Mouse (Mus musculus): ENCODE data around the gene Pak1. TPM values are rescaled to one million over a fixed set of nuclear protein-coding genes. Genes with fewer than 3 reads are reported as not detected.
A peak's percentile ranks its signal among the peaks of the same experiment; 100 is the strongest.

Gene Pak1
- polyA plus RNA-seq, 1 experiment: 14.6 TPM

DNA sequence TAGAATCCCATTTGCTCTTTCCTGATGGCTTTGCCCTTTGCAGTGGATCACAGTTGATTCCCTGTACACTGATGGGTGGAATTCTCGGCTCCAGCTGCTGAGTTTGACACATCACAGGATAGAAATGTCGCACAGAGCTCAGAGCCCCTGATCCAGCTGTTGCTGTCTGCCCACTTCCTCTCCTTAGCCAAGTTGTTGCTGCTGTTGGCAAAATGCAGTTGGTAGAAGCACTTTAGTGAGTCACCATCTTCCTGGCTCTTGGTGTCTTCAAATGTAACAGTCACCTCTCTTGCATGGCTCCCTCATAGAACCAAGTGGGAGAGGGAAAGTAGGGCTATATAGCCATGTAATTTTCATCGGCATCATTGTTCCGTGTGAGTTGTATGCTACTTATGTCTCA is 11.2 kb upstream of the Pak1 start:
- DNase-seq (ENCODE audit: low spot score): no peak

DNA sequence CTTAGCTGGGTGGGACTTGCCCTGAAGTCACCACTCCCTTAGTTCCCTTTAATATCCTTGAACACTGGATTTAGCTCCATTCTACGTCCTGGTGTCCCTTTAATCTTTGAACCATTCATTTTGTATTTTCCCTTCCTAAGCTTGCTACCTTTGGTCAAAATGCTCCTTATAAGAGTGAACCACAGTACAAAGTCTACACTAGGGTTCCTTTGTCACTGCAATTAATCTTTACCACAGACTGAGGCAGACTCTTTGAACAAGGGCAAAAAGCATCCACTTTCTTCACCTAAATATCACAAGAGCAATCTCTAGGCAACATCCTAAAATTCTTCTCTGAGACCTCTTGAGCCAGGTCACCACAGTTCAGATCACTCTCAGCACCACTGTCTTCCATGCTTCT is 8.1 kb upstream of the Pak1 start:
- no peak for DNase-seq (ENCODE audit: low spot score)

DNA sequence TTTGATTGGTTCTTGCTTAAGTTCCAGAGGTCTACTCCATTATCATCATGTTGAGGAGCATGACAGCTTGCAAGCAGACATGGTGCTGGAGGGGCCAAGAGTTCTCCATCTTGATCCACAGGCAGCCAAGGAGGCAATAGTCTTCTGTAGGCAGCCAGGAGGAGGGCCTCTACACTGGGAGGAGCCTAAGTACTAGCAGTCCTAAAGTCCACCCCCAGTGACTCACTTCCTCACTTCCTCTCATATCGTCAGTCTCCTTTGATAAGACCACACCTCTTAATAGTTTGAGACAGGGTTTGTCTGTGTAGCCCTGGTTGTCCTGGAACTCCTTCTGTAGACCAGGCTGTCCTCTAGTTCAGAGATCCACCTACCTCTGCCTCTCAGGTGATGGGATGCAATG is 7.5 kb upstream of the Pak1 start:
- DNase-seq (ENCODE audit: low spot score): no peak

GRCm38 (mm10) chr7:97781496-97781895 is 6.8 kb upstream of the Pak1 start:
- DNase-seq (ENCODE audit: low spot score): no peak

DNA sequence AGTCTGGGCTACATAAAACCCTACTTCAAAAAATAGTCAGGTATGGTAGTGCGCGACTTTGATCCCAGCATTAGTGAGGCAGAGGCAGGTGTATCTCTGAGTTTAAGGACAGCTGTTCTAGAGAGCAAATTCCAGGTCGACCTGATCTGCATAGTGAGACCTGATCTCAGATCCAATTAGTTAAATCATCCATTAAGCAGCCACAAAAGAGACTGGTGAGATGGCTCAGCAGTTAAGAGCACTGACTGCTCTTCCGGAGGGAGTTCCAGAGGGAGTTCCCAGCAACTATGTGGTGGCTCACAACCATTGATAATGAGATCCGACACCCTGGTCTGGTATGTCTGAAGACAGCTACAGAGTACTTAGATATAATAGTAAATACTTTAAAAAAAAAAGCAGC is 4.8 kb upstream of the Pak1 start:
- DNase-seq (ENCODE audit: low spot score): no peak

DNA sequence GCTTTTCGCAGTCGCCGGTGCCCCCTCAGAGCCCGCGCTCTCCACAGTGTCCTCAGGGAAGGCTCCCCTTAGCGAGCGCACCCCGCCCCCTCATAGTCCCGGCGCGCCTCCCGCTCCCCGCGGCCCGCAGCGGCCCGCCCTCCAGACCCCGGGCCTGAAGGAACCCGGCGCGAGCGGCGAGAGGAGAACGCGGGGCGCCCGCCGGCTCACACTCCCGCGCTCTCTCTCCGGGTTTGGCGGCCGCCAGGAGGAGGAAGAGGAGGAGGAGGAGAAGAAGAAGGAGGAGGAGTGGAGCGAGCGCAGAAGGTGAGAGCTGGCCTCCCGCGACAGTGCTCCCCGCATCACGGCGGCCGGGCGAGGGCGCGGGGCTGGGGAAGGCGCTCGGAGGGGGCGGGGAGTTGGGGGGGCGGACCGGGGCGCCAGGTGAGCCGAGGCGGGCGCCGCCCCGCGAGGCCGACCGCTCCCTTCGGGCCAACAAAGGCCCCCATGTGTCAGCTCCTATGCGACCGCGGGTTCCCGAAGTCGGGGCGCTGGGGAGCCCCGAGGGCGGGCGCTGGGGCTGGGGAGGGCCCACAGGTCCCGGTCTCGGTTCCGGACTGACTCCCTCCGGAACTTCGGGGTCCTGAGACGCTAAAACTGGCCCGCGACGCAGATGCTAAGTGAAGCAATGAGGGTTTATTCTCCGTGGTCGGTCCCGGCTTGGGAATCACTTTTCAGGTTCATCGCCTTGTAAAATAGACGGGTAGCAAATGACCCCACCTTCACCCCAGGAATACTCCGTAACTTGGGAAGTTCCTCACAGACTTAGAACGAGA is 535 bp downstream of the Pak1 start:
- peak; percentile 40 for DNase-seq (ENCODE audit: low spot score)

GRCm38 (mm10) chr7:97790272-97790671 is 1.9 kb downstream of the Pak1 start:
- no peak for DNase-seq (ENCODE audit: low spot score)

GRCm38 (mm10) chr7:97792324-97792723 is 4.0 kb downstream of the Pak1 start:
- DNase-seq (ENCODE audit: low spot score): no peak

GRCm38 (mm10) chr7:97803116-97803515 is 14.8 kb downstream of the Pak1 start:
- DNase-seq (ENCODE audit: low spot score): no peak

GRCm38 (mm10) chr7:97804245-97805066 is 16.1 kb downstream of the Pak1 start:
- DNase-seq (ENCODE audit: low spot score): no peak

DNA sequence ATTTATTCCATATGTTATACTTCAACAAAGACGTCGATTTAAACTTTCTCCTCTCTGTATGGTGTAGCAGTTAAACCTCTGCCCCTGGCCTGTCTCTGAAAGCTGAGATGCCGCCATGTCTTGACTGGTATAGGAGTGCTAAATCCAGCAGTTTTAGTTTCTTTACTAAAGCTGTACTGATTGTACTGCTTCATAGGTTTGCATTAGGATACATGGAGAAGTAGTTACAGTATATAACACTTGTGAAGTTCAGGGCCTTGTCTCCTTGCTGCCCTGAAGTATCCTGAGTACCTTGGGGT is 16.7 kb downstream of the Pak1 start:
- no peak for DNase-seq (ENCODE audit: low spot score)

GRCm38 (mm10) chr7:97809307-97809706 is 21.0 kb downstream of the Pak1 start:
- DNase-seq (ENCODE audit: low spot score): no peak

GRCm38 (mm10) chr7:97821875-97822274 is 33.5 kb downstream of the Pak1 start:
- DNase-seq (ENCODE audit: low spot score): no peak

DNA sequence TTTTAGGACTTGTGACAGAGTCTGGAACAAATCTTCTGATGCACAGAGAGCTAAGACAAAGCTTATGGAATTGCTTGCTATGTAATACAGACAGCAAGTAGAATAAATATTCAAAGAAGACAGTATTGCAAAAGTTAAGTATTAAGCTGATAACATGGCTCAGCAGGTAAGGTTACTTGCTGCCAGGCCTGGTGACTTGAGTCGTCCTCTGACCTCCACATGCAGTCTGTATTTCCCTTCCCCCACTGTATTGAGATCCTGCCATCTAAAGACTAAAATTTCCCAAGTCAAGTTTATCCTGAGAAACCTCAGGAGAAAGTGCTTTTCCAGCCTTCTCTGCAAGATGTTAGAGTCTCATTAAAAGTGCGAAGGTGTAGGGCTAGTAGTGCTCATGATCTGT is 40.8 kb downstream of the Pak1 start:
- DNase-seq (ENCODE audit: low spot score): no peak

DNA sequence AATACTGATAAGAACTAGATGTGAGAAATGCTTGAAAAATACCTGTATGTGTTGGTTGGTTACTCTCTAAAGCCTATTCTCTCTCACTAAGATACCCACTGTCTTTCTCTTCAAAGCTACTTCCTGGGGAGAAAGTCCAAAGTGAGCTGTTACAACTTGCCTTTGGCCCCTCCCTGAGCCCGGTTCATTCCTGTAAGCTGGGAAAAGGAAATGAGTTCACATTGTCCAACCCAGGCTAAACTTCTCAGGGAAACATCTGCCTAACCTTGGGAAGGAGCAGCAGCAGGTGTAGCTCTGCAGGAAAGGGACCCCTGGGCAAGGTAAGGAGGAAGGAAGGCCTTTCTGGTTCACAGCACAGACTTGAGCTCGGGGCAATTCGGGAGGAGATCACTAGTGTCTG is 42.4 kb downstream of the Pak1 start:
- DNase-seq (ENCODE audit: low spot score): no peak

DNA sequence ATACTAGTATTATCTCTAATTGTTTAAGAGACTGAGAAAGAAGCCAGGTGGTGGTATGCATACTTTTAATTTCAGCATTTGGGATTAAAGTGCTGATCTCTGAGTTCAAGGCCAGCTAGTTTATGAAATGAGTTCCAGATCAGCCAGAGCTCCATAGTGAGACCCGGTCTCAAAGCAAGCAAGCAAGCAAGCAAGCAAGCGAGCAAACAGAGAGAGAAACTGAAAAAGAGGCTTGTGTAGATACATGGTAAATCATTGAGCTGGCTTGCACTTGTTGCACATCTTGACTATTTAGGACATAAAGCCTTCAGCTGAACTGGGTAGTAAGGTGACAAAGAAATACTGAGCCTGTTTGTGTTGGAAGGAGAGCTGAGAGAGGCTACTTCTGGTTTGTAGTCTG is 44.6 kb downstream of the Pak1 start:
- DNase-seq (ENCODE audit: low spot score): no peak

DNA sequence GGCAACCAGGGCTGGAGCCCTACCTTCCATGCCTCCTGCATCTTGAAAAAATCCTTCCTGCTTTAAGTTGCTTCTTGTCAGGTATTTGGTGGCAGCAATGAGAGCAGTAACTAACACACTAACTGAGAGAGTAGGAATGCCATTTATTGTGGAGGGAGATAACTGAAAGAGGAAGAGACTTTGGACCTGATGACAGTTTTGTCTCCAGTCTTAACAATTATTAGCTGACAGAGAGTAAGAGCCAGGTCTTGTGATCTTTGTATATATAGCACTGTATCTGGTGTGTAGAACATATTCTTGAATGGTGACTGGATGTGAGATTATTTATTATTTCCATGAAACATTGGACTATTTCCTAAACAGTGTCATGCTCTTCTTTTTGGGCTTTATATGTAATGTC is 50.2 kb downstream of the Pak1 start:
- DNase-seq (ENCODE audit: low spot score): no peak

GRCm38 (mm10) chr7:97841311-97841710 is 53.0 kb downstream of the Pak1 start:
- DNase-seq (ENCODE audit: low spot score): no peak

DNA sequence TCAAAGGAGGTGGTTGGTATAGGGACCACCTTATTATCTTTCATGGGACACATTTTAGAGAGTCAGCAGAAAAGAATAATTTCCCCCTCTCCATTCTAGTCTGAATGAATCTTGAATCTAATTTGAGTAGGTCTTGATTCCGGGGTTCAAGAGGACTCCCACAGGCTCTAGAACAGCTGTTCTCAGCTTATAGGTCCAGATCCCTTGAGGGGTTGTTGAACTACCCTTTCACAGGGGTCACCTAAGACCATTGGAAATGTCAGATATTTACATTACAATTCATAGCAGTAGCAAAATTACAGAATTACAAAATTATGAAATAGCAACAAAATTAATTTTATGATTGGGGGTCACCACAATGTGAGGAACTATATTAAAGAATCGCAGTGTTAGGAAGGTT is 54.0 kb downstream of the Pak1 start:
- DNase-seq (ENCODE audit: low spot score): no peak

DNA sequence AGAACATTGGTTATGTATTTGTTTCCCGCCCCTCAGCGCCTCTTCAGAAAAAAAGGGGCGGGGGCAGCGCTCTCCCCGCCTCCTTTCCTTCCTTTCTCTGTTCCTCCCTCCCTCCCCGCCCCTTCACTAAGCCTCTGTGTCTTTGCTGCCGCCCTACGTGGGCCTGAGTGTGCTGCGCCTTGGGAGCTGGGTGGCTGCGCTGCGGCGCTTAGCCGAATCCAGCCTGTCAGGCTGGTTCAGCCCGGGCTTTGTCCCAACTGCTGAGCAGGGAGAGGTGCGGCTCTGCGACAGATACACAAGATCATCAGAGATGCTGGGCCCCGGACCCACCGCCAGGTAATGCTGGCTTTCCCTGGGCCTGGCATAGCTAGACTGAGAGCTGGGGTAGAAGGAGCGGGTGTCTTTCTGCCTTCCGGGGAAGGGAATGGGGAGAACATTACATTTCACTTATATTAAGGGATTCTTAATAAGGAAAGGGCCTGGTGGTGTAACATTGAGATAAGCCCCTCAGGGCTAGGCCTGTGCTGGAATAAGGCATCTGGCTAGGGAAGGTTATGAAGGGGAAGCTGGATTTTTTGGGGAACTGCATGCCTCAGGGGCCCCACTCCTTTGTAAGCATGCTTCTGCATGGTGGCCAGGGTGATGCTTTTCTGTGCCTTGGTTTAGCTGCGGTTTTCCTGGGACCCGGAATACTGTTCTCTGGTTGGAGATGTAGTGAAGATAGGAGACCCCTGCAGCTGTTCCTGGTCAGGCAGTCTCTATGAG is 54.6 kb downstream of the Pak1 start:
- DNase-seq (ENCODE audit: low spot score): peak; percentile 49

- DNase-seq (ENCODE audit: low spot score): no peak
Observed at GRCm38 (mm10) chr7:97844419-97844818, 56.1 kb downstream of the Pak1 start.

GRCm38 (mm10) chr7:97845546-97845945 is 57.2 kb downstream of the Pak1 start:
- no peak for DNase-seq (ENCODE audit: low spot score)

DNA sequence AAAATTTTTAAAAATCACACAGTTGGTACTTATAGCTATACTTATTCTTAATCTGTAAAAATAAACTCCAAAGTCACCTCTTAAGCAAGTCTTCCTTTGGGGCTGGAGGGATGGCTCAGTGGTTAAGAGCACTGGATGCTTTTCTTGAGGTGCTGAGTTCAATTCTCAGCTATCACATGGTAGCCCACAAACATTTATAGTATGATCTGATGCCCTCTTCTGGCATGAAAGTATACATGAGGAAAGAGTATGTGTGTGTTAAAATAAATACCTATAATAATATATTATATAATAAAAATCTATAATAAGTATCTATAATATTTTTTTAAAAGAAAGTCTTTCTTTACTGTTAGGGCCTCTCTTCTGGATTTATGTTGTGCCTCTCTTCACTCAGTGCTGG is 58.2 kb downstream of the Pak1 start:
- DNase-seq (ENCODE audit: low spot score): no peak
